Mouse (Mus musculus) ovary, adult 10 weeks (tissue): ENCODE data around the gene Sdr39u1. TPM values are rescaled to one million over a fixed set of nuclear protein-coding genes. Genes with fewer than 3 reads are reported as not detected.

Experiments
- polyA plus RNA-seq: library from polyadenylated mRNA; stranded (reverse); fragments of 350-450 nt; fragmentation: Illumina TruSeq; extraction: RNeasy Lipid Tissue Mini Kit (QIAGEN cat#74804); gene quantifications from one replicate; pipeline ENCODE4 v1.2.3, GENCODE M21; 2014

The Sdr39u1 gene
- 8.0 TPM for polyA plus RNA-seq

DNA sequence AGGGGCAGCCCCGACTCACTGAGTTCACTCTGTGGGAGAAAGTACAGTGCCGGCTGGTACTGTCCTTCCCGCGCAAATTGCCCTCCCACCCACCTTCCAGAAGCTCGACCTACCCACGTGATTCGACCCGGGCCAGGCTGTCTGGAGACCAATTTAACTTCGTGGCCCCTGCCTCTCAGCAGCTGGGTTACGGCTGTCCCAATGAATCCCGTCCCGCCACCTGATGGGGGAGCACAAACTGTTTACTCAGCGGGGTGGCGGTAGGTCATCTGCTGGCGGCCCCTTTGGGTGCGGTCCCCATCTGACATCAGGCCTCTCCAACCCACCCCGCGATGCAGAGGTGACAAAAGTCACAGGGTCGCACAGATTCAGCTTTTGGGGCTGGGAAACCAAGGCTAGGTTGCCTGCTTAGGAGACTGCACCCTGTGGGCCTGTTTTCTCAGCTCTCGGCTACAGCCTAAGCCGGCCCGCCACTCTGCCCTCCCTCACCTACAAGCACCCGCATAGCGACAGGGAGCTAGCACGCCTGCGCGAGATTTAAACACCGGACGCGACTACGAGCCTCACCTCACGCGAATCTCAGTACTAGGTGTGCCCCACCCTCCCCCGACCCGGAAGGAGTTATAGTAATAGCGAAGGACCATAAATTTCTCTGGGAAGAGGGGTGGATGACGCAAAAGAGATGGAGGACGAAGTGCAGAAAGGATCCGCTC is at the start of gene Sdr39u1:
Sdr39u1 (minus strand) TSS at position 593 of the 713 bp plus-strand sequence.

DNA sequence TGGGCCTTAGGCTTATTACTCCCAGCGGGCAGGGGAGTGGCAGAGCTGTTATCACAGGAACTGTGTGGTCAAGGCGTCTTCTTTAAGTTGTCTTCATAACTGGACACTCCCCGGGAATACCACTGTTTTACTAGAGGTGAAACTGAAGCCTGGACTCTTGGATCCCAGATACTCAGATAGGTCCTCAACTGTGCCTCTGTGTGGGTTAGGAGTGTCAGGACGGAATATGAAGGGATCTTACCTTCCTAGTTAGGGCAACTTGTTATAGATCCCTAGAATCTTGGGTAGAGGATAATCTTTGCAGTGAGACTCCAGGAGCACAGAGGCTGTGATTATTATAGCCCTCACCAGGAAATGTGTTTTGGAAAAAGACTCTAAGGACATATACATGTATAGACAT is 44.5 kb upstream of the Sdr39u1 start, which contains the start of gene Cma1:
Cma1 (minus strand) TSS at position 101 of the 400 bp plus-strand sequence.

DNA sequence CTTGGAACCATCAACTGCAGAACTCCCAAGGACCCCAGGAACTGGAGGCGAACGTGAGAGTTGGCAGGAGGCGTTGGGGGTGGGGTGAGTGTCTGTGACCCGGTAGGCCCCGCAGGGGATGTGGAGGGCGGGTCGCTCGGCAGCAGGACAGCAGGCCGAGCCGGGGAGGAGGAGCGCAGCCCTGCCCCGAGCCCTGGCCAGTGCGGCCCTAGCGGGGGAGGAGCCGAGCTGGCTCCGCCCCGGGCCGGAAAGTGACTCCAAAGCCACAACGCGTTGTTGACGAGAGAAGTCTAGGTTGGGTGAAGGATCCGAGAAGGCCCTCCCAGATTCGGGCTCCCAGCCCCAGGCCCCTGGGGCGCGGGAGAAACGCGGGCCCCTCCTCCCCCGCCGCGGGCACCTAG is 15.4 kb downstream of the Sdr39u1 start, which contains the start of gene Khnyn:
Khnyn (plus strand) TSS at position 235 of the 401 bp plus-strand sequence.

DNA sequence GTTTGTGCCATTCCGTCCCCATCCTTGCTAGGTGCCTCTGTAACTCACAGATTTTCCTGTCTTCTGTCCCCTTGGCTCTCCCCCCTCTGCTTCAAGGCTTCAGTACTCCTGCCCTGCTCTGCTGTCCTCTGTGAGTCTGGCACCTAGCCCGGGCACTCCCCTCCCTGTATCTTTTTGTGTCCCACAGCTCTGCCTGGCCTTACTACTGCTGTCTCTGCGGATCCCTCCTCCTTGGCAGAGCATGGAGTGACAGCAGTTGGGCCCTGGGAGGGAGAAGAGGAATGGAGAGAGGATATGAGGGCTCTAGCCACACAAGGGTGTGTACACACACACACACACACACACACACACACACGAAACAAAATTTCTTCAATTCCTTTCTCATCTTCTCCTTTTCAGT is 15.9 kb downstream of the Sdr39u1 start, which contains the start of gene Cbln3:
Cbln3 (minus strand) TSS at position 227 of the 400 bp plus-strand sequence.

DNA sequence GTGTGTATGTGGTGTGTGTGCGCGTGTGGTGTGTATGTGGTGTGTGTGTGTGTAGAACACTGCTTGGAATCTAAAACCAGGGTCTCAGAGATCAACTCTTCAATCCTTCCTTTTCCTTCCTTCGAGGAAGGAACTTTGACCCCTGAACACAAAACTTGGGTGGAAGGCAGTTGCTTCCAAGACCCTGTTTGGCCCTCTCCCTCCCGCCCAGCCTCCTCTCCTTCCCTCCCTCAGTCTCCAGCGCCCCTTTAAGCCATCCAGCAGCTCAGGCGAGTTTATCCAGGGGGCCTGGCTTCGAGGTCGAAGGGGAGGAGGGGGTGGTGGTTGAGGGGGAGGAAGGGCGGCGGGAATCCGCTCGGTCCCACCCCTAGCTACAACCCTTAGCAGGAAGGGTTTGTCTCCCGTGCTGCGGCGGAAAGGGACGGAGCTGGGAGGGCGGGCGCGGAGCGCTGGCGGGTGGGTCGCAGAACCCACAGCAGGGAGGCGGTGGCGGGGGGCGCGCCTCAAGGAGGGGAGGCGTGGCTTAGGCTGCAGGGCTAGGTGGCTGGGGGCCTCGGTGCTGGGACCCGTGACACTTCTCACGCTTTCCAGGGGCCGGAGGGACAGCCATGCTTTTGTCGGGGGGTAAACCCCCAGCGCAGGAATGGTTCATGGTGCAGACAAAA is 46.3 kb downstream of the Sdr39u1 start, which contains the start of gene Nynrin:
Nynrin (plus strand) TSS at position 390 of the 665 bp plus-strand sequence.

Other genes with a start within 250 kb of the Sdr39u1 start
- gene Mdp1, start 239.8 kb downstream of the Sdr39u1 start, polyA plus RNA-seq = 13.6 TPM
- 28.1 TPM for gene Gmpr2, start 228.4 kb downstream of the Sdr39u1 start, polyA plus RNA-seq
- gene Nedd8, start 228.2 kb downstream of the Sdr39u1 start, polyA plus RNA-seq = 46.6 TPM
- 11.2 TPM for gene Tinf2, start 218.5 kb downstream of the Sdr39u1 start, polyA plus RNA-seq
- not detected for gene Tgm1, start 186.4 kb downstream of the Sdr39u1 start, polyA plus RNA-seq
- gene Rabggta, start 178.0 kb downstream of the Sdr39u1 start, polyA plus RNA-seq = 0.40 TPM
- 8.2 TPM for gene Dhrs1, start 154.6 kb downstream of the Sdr39u1 start, polyA plus RNA-seq
- 6.1 TPM for gene Nop9, start 154.6 kb downstream of the Sdr39u1 start, polyA plus RNA-seq
- not detected for gene Cideb, start 141.8 kb downstream of the Sdr39u1 start, polyA plus RNA-seq
- not detected for gene Ltb4r2, start 138.9 kb downstream of the Sdr39u1 start, polyA plus RNA-seq
- gene Ltb4r1, start 134.3 kb downstream of the Sdr39u1 start, polyA plus RNA-seq = not detected
- not detected for gene Adcy4, start 116.2 kb downstream of the Sdr39u1 start, polyA plus RNA-seq
- gene Ripk3, start 111.4 kb downstream of the Sdr39u1 start, polyA plus RNA-seq = not detected
- 3.0 TPM for gene Nfatc4, start 77.1 kb downstream of the Sdr39u1 start, polyA plus RNA-seq
- 1.1 TPM for gene Nynrin, start 46.3 kb downstream of the Sdr39u1 start, polyA plus RNA-seq
- gene Cbln3, start 15.9 kb downstream of the Sdr39u1 start, polyA plus RNA-seq = 0.14 TPM
- 13.0 TPM for gene Khnyn, start 15.3 kb downstream of the Sdr39u1 start, polyA plus RNA-seq
- gene Cma1, start 44.4 kb upstream of the Sdr39u1 start, polyA plus RNA-seq = 2.9 TPM
- gene Cma2, start 50.7 kb upstream of the Sdr39u1 start, polyA plus RNA-seq = not detected
- not detected for gene Mcpt1, start 117.7 kb upstream of the Sdr39u1 start, polyA plus RNA-seq
- not detected for gene Mcpt9, start 130.2 kb upstream of the Sdr39u1 start, polyA plus RNA-seq
- not detected for gene Mcpt2, start 141.7 kb upstream of the Sdr39u1 start, polyA plus RNA-seq
- 5.9 TPM for gene Mcpt4, start 162.0 kb upstream of the Sdr39u1 start, polyA plus RNA-seq
- gene Mcpt8, start 185.0 kb upstream of the Sdr39u1 start, polyA plus RNA-seq = not detected
- gene Ctsg, start 202.3 kb upstream of the Sdr39u1 start, polyA plus RNA-seq = not detected
- not detected for gene Gzme, start 220.3 kb upstream of the Sdr39u1 start, polyA plus RNA-seq
- gene Gzmd, start 232.3 kb upstream of the Sdr39u1 start, polyA plus RNA-seq = not detected